Mouse (Mus musculus) thymus, adult 2 months (tissue): ENCODE data around the gene Agrp. TPM values are rescaled to one million over a fixed set of nuclear protein-coding genes. Genes with fewer than 3 reads are reported as not detected.

ENCODE experiments used
- DNase-seq: peaks from one replicate; pipeline ENCODE4 v3.0.0; 2021
- H3K27ac ChIP-seq: fragments of 200-500 bp; 2 replicates; pipeline ENCODE4 v1.5.1; 2012; ENCODE audit warnings: low read length, control low read depth; ENCODE audit not compliant: control insufficient read depth, insufficient read depth
- H3K27me3 ChIP-seq: fragments of 200-500 bp; 2 replicates; pipeline ENCODE4 v1.6.1; 2012; ENCODE audit warnings: mild to moderate bottlenecking, low read length, moderate library complexity, mixed read lengths; ENCODE audit not compliant: control insufficient read depth, insufficient read depth
- H3K36me3 ChIP-seq: fragments of 200-500 bp; 2 replicates; pipeline ENCODE4 v1.6.1; 2012; ENCODE audit warnings: mild to moderate bottlenecking, low read length, moderate library complexity; ENCODE audit not compliant: control insufficient read depth, insufficient read depth
- H3K4me1 ChIP-seq: fragments of 200-500 bp; replicated peaks from 2 replicates; pipeline ENCODE4 v1.6.1; 2012; ENCODE audit warnings: low read length; ENCODE audit not compliant: control insufficient read depth, insufficient read depth
- H3K4me3 ChIP-seq: fragments of 200-500 bp; 2 replicates; pipeline ENCODE4 v1.5.1; 2012; ENCODE audit warnings: mild to moderate bottlenecking, low read length, control low read depth, moderate library complexity; ENCODE audit not compliant: control insufficient read depth, insufficient read depth
- CTCF ChIP-seq: fragments of 200-500 bp; IDR thresholded peaks from 2 replicates; pipeline ENCODE4 v1.5.1; 2012; ENCODE audit warnings: mild to moderate bottlenecking, control low read depth, low read length, moderate library complexity, borderline replicate concordance; ENCODE audit not compliant: control insufficient read depth, poor library complexity, insufficient read depth; ENCODE audit errors: extremely low read depth
- POLR2A ChIP-seq: fragments of 200-500 bp; IDR thresholded peaks from 2 replicates; pipeline ENCODE4 v1.6.1; 2012; ENCODE audit warnings: mild to moderate bottlenecking, low read length, control low read depth, moderate library complexity; ENCODE audit not compliant: control insufficient read depth, poor library complexity, insufficient read depth; ENCODE audit errors: extremely low read depth
- WGBS: fragments of 180-500 bp; shearing (Covaris S2); methylation state at CpG from one replicate; pipeline ENCODE4 v1.1.7; 2018; 5-methylcytosine and 5-hydroxymethylcytosine counted together
- polyA plus RNA-seq: library from polyadenylated mRNA; depleted of rRNA; stranded (reverse); fragments of >200 nt; gene quantifications from 2 replicates; pipeline ENCODE4 v1.2.3, GENCODE M21; 2012

Agrp gene
- polyA plus RNA-seq, 1 experiment, result 1.00 TPM

GRCm38 (mm10) chr8:105554087-105554486 lies 83.1 kb downstream of the Agrp start:
- Histone ChIP-seq H3K36me3 (peaks cover 4% of the 10 kb centered on the region; the same call in 1 of the 2 replicates), H3K27me3 (no peaks in the 10 kb centered on the region), H3K4me3 (no peak overlapping the region), H3K27ac (no peak overlapping the region), H3K4me1 (no peaks in the 10 kb centered on the region)
- TF ChIP-seq POLR2A, result no peak
- no peak for TF ChIP-seq CTCF
- DNase-seq, result peak; percentile 55

DNA sequence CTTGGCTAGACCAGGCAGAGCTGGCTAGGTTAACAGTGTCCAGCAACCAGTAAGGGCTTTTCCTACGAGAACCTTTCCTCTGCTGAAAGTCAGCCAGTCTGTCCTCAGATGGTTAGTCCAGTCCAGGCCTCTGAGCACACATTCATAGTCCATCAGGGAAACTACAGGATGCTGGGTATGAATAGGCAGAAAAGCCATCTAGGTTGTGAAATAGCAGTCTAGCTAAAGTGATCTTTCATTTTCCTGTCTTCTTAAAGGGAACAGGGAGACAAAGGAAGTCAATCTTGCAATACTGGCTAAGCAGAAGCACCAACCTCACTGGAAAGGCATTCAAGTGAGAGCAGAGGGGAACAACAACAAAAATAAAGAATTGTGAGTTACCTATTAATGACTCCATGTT lies 84.4 kb downstream of the Agrp start:
- Histone ChIP-seq H3K4me3 (no peak overlapping the region), H3K27ac (no peak overlapping the region), H3K4me1 (no peaks in the 10 kb centered on the region), H3K27me3 (no peaks in the 10 kb centered on the region), H3K36me3 (no peaks in the 10 kb centered on the region)
- no peak for DNase-seq
- TF ChIP-seq CTCF (no peak), POLR2A (no peak)
- 89% methylated on average over 1 of the region's 1 CpGs for WGBS

DNA sequence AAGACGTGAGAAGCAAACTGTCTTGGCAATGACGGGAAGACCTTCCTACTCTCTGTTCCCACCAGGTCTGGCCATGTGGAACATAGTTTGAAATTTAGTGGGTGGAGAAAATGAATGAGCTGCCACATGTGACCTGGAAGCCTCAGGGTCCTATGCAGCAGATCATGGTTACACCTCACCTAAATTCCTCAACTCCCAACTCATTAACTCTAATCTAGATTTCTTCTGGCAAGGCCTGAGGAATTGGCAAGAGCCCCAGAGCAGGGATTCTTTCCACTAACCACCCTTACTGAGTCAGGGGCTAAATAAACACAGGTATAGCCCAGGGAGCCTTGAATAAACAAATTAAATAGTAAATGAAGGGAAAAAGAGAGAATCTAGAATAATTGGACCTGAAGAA lies 85.2 kb downstream of the Agrp start:
- H3K4me1 ChIP-seq, result no peaks in the 10 kb centered on the region
- no peak overlapping the region for H3K27ac ChIP-seq
- 100% methylated on average over 2 of the region's 2 CpGs for WGBS
- TF ChIP-seq CTCF (no peak), POLR2A (no peak)
- no peak for DNase-seq
- no peak overlapping the region for H3K4me3 ChIP-seq
- no peaks in the 10 kb centered on the region for H3K27me3 ChIP-seq
- H3K36me3 ChIP-seq, result no peaks in the 10 kb centered on the region

GRCm38 (mm10) chr8:105550083-105550482 lies 87.1 kb downstream of the Agrp start:
- H3K27ac ChIP-seq, result no peak overlapping the region
- 80% methylated on average over 2 of the region's 2 CpGs for WGBS

DNA sequence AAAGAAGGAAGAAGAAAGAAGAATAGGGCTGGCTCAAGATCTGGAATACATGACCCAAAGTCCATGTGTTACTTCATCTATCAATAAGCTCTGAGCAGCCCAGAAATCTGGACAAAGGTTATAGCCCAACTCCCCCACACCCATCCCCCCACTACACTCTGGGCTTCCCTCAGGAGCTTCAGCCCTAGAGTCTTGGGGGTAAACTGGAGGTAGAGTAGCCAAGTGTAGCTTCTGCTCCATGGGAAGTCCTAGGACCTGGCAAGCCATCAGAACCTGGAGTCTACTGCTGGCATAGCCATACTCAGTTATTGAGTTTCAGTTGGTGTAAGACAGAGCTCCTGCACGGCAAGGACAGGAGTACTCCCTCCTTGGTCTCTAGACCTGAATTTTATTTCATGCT lies 87.7 kb downstream of the Agrp start:
- 97% methylated on average over 1 of the region's 1 CpGs for WGBS
- Histone ChIP-seq H3K27me3 (no peaks in the 10 kb centered on the region), H3K4me3 (no peak overlapping the region), H3K4me1 (no peaks in the 10 kb centered on the region), H3K27ac (no peak overlapping the region), H3K36me3 (no peaks in the 10 kb centered on the region)
- DNase-seq, result no peak
- TF ChIP-seq POLR2A, result no peak
- no peak for TF ChIP-seq CTCF

More at GRCm38 (mm10) chr8:105550083-105550482, 87.1 kb downstream of the Agrp start:
- Histone ChIP-seq H3K4me3 (no peak overlapping the region), H3K27me3 (no peaks in the 10 kb centered on the region), H3K4me1 (no peaks in the 10 kb centered on the region), H3K36me3 (no peaks in the 10 kb centered on the region)
- TF ChIP-seq POLR2A, result no peak
- TF ChIP-seq CTCF, result no peak
- DNase-seq, result no peak

DNA sequence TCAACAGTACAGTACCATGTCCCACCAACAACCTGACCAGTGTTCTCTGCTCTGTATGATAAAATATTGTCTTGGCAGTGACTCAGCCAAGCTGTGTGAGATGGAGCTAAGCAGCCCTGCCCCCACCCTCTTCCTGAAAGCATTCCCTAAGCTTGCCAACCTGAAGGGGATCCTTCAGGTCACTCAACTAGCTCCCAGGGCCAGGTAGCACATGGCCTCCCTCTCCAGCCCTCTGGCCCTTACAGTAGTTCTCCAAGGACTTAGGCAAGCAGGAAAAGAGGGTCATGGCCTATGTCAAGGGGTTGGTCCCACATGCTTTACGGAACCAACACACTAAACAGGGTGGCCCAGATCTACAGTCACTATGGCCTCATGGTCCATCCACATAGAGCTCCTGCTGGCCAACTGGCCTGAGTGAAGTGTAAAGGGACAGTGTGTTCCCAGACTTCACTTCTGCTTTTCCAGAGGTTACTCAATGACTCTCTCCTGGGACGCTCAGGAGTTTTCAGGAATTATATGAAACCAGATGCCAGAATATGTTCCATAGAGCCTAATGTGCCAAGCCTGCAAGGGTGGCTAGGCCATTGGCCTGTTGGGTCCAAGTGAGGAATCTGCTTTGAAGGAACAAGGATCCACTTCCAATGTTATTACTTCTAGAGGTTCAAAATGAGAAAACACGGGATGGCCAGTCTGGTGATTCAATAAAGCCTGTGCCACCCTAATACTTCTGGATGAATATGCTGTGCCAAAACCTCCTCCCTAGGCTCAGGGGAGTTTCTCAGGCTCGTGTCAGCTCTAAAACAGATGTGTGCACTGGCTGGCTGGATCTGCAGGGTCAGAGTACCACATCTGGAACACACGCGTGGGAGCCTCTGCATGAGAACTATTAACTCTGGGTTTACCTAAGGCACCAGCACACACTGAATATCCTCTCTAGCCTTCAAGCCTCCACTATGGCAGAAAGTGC lies 90.5 kb downstream of the Agrp start:
- no peaks in the 10 kb centered on the region for H3K4me1 ChIP-seq
- no peak for TF ChIP-seq CTCF
- TF ChIP-seq POLR2A, result no peak
- DNase-seq, result no peak
- H3K4me3 ChIP-seq, result no peak overlapping the region
- H3K36me3 ChIP-seq, result no peaks in the 10 kb centered on the region
- H3K27ac ChIP-seq, result no peak overlapping the region
- 91% methylated on average over 6 of the region's 6 CpGs for WGBS
- no peaks in the 10 kb centered on the region for H3K27me3 ChIP-seq
